Mouse (Mus musculus): Measurements from ENCODE around the gene Use1. TPM values are rescaled to one million over a fixed set of nuclear protein-coding genes. Genes with fewer than 3 reads are reported as not detected.
A peak's percentile ranks its signal among the peaks of the same experiment; 100 is the strongest.
"Not testable (repeated sequence)": the region's sequence is repeated elsewhere in the genome, so short reads cannot be mapped to it uniquely, and the experiment has no call there.

Use1 gene
- 82.8 and 91.6 TPM in 2 replicates for polyA plus RNA-seq (2016; fragmentation: Nextera tagmentation; extraction: Ambion mirVana)

DNA sequence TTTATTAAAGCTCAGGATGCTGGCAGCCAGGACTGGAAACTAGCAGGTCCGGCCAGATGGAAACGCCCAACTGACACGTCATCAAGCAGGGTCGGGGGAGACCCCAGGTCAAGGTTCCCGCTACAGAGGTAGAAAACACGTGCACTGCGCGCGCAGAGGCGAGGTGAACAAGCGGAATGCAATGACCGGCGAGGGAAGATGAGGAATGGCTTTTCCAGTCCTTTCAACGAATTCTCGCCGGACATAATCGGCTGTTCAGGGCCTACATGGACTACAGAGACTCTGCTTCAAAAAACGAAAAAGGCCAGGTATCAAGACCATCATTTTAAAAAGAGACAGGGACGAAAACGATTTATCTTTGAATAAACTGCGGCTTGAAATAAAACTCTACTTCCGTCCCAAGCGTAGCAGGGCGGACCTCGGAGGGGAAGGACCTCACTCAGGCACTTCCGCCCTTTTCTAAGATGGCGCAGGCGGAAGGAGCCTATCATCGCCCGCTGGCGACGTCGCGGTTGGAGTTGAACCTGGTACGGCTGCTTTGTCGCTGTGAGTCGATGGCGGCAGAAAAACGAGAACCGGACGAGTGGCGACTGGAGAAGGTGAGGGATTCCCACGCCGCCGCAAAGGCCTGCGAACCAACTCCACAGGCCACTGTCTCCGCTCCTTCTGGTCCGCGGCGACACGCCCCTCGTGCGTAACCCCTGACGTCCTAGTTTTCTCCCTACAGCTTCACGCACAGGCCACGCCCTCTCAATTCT lies at the start of gene Use1:
TSS of gene Use1 (plus strand) at position 78 of the 758 bp plus-strand sequence.
- under 1% methylated on average over 56 of the region's 56 CpGs for WGBS
- peak within 1 kb of the TSS; percentile 62 for H3K9ac ChIP-seq
- H3K27ac ChIP-seq = peak within 1 kb of the TSS; percentile 34; the same call in 1 of the 2 replicates
- peak within 1 kb of the TSS; percentile 77 for H3K4me2 ChIP-seq (replicated peaks)
- no peaks in the 10 kb centered on the region for H3K9me3 ChIP-seq
- H3K36me3 ChIP-seq = peaks cover 10% of the 10 kb centered on the region
- H3K27me3 ChIP-seq (replicated peaks) = no peaks in the 10 kb centered on the region
- peak; percentile 80 for ATAC-seq (ENCODE audit: low FRiP score, low read depth)
- H3K4me1 ChIP-seq = peaks cover 26% of the 10 kb centered on the region
- H3K4me3 ChIP-seq = peak within 1 kb of the TSS; percentile 58

GRCm38 (mm10) chr8:71318610-71319009 lies 48.0 kb upstream of the Use1 start:
- not testable (repeated sequence) for H3K4me2 ChIP-seq (replicated peaks); H3K27me3 ChIP-seq (replicated peaks); H3K4me3 ChIP-seq; H3K27ac ChIP-seq; ATAC-seq (ENCODE audit: low FRiP score, low read depth); H3K9ac ChIP-seq; H3K4me1 ChIP-seq; H3K9me3 ChIP-seq
- WGBS = 89% methylated on average over 5 of the region's 5 CpGs
- H3K36me3 ChIP-seq = peaks cover 38% of the 10 kb centered on the region

- not testable (repeated sequence) for H3K9me3 ChIP-seq; H3K27me3 ChIP-seq (replicated peaks); H3K4me1 ChIP-seq; H3K27ac ChIP-seq; ATAC-seq (ENCODE audit: low FRiP score, low read depth); H3K4me2 ChIP-seq (replicated peaks); H3K4me3 ChIP-seq; H3K9ac ChIP-seq
- 89% methylated on average over 2 of the region's 2 CpGs for WGBS
- peaks cover 49% of the 10 kb centered on the region for H3K36me3 ChIP-seq
These were observed 46.9 kb upstream of the Use1 start for GRCm38 (mm10) chr8:71319760-71320159.

- 92% methylated on average over 3 of the region's 3 CpGs for WGBS
- H3K27me3 ChIP-seq (replicated peaks) = no peaks in the 10 kb centered on the region
- H3K9ac ChIP-seq = no peak overlapping the region
- no peak overlapping the region for H3K4me3 ChIP-seq
- ATAC-seq (ENCODE audit: low FRiP score, low read depth) = no peak
- no peak overlapping the region for H3K4me2 ChIP-seq (replicated peaks)
- H3K9me3 ChIP-seq = no peaks in the 10 kb centered on the region
- H3K36me3 ChIP-seq = peaks cover 60% of the 10 kb centered on the region
- no peaks in the 10 kb centered on the region for H3K4me1 ChIP-seq
- H3K27ac ChIP-seq = no peak overlapping the region
These were observed 43.7 kb upstream of the Use1 start for GRCm38 (mm10) chr8:71322939-71323338.

DNA sequence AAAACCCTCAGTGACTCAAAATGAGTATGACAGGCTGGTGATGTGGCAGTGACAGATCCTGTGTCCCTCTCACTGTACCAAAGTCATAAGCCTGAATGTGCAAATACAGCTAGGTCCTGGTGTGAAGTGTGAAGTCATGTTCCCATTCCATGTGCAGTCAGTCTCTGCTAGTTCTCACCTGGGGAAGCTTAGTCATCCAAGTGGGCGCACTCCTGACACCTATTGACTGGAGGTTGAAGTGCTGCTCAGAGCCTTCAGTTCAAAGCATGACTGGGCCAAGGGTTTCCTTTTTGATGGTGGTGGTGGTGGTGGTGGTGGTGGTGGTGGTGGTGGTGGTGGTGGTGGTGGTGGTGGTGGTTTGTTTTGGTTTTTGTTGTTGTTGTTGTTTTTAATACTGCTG lies 41.8 kb upstream of the Use1 start:
- peaks cover 75% of the 10 kb centered on the region for H3K36me3 ChIP-seq
- no peak overlapping the region for H3K4me3 ChIP-seq
- ATAC-seq (ENCODE audit: low FRiP score, low read depth) = no peak
- H3K27ac ChIP-seq = no peak overlapping the region
- no peaks in the 10 kb centered on the region for H3K27me3 ChIP-seq (replicated peaks)
- no peaks in the 10 kb centered on the region for H3K4me1 ChIP-seq
- no peaks in the 10 kb centered on the region for H3K9me3 ChIP-seq
- no peak overlapping the region for H3K9ac ChIP-seq
- WGBS = 96% methylated on average over 1 of the region's 1 CpGs
- H3K4me2 ChIP-seq (replicated peaks) = no peak overlapping the region

DNA sequence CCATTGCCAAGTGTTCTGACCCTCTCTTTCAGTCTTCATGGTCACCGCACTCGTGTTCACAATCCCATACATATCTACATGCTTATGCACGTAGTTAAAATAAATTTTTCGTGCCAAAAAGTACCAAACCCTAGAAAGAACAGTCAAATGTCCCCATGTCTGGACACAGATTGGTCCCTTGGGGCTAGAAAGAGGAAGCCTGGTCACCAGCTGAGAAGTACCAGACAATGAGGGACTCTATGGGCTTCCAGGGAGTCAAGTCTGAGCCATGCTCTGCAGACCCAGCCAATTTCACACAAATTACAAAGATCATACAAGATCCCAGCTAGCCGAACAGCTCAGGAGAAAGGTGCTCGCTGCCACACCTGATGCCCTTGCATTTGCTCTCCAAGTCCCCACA lies 28.8 kb upstream of the Use1 start:
- H3K4me3 ChIP-seq; H3K27ac ChIP-seq; H3K4me2 ChIP-seq (replicated peaks); H3K4me1 ChIP-seq; H3K9me3 ChIP-seq; H3K27me3 ChIP-seq (replicated peaks); ATAC-seq (ENCODE audit: low FRiP score, low read depth); H3K9ac ChIP-seq: not testable (repeated sequence)
- WGBS = 93% methylated on average over 6 of the region's 6 CpGs
- peaks cover 45% of the 10 kb centered on the region for H3K36me3 ChIP-seq

DNA sequence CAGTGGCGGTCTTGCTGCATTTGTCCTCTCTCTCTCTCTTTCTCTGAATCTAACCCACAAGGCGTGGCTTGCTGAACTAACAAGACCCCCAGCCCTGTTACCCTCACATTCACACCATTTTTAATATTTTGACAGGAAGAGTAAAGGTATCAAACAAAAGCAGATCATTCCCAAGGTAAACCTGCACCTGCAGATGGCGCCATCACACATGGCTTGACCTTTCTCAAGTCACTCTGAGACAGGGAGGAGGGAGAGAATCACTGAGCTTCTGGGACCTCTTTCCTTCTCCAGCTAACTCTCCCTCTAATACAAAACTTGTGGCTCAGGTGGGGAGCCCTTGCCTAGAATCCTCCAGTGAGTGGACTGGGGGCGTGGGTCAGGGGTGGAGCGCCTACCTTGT lies 26.0 kb upstream of the Use1 start:
- WGBS = 85% methylated on average over 5 of the region's 5 CpGs
- Histone ChIP-seq H3K4me3 (no peak overlapping the region), H3K36me3 (peaks cover 57% of the 10 kb centered on the region), H3K4me2 (replicated peaks) (no peak overlapping the region), H3K4me1 (no peaks in the 10 kb centered on the region), H3K9me3 (no peaks in the 10 kb centered on the region), H3K27me3 (replicated peaks) (no peaks in the 10 kb centered on the region), H3K27ac (no peak overlapping the region), H3K9ac (no peak overlapping the region)
- no peak for ATAC-seq (ENCODE audit: low FRiP score, low read depth)

GRCm38 (mm10) chr8:71346581-71346980 lies 20.1 kb upstream of the Use1 start:
- H3K9me3 ChIP-seq = no peaks in the 10 kb centered on the region
- H3K36me3 ChIP-seq = peaks cover 91% of the 10 kb centered on the region
- H3K9ac ChIP-seq = no peak overlapping the region
- no peaks in the 10 kb centered on the region for H3K4me1 ChIP-seq
- H3K27ac ChIP-seq = no peak overlapping the region
- 89% methylated on average over 1 of the region's 1 CpGs for WGBS
- H3K4me2 ChIP-seq (replicated peaks) = no peak overlapping the region
- H3K27me3 ChIP-seq (replicated peaks) = no peaks in the 10 kb centered on the region
- H3K4me3 ChIP-seq = no peak overlapping the region
- ATAC-seq (ENCODE audit: low FRiP score, low read depth) = no peak

- Histone ChIP-seq H3K9me3 (no peaks in the 10 kb centered on the region), H3K4me2 (replicated peaks) (no peak overlapping the region), H3K27ac (no peak overlapping the region), H3K36me3 (peaks cover 100% of the 10 kb centered on the region), H3K4me3 (no peak overlapping the region), H3K27me3 (replicated peaks) (no peaks in the 10 kb centered on the region), H3K9ac (no peak overlapping the region), H3K4me1 (no peaks in the 10 kb centered on the region)
- ATAC-seq (ENCODE audit: low FRiP score, low read depth) = no peak
- 88% methylated on average over 3 of the region's 3 CpGs for WGBS
These were observed 15.5 kb upstream of the Use1 start for GRCm38 (mm10) chr8:71351117-71351516.

- Histone ChIP-seq H3K9ac (no peak overlapping the region), H3K36me3 (peaks cover 100% of the 10 kb centered on the region), H3K4me2 (replicated peaks) (no peak overlapping the region), H3K27me3 (replicated peaks) (no peaks in the 10 kb centered on the region), H3K9me3 (no peaks in the 10 kb centered on the region), H3K4me3 (no peak overlapping the region), H3K27ac (no peak overlapping the region), H3K4me1 (no peaks in the 10 kb centered on the region)
- ATAC-seq (ENCODE audit: low FRiP score, low read depth) = no peak
- 90% methylated on average over 1 of the region's 1 CpGs for WGBS
These were observed 15.1 kb upstream of the Use1 start for GRCm38 (mm10) chr8:71351520-71351919.

- Histone ChIP-seq H3K9ac (no peak overlapping the region), H3K36me3 (peaks cover 70% of the 10 kb centered on the region), H3K9me3 (no peaks in the 10 kb centered on the region), H3K4me2 (replicated peaks) (no peak overlapping the region), H3K4me1 (no peaks in the 10 kb centered on the region), H3K4me3 (no peak overlapping the region), H3K27ac (no peak overlapping the region), H3K27me3 (replicated peaks) (no peaks in the 10 kb centered on the region)
- WGBS = 93% methylated on average over 3 of the region's 3 CpGs
- no peak for ATAC-seq (ENCODE audit: low FRiP score, low read depth)
These were observed 8.6 kb upstream of the Use1 start for GRCm38 (mm10) chr8:71358026-71358425.

DNA sequence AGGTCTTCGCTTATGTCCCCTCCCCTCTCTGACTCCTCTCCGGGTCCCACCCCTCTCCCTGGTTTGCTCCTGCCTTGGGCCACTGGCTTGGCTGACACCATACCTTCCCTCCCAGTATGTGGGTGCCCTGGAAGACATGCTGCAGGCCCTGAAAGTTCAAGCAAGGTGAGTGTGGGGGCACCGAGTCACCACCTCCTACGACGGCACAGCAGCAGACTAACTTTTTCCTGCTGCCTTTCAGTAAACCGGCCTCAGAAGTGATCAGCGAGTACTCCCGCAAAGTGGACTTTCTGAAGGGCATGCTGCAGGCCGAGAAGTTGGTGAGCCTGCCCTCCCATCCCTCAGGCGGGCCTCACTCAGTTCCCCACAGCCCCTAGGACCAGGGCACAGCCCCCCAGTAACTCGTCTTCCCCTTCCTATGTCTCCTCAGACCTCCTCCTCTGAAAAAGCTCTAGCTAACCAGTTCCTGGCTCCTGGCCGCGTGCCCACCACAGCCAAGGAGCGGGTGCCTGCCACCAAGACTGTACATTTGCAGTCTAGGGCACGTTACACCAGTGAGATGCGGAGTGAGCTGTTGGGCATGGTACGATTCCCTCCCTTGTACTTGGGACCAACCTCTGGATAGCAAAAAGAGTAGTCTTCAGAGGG lies 1.0 kb downstream of the Use1 start:
- ATAC-seq (ENCODE audit: low FRiP score, low read depth) = no peak
- peak overlapping the region; percentile 62 for H3K9ac ChIP-seq
- H3K4me3 ChIP-seq = peak overlapping the region; percentile 58
- no peaks in the 10 kb centered on the region for H3K9me3 ChIP-seq
- peaks cover 10% of the 10 kb centered on the region for H3K36me3 ChIP-seq
- peak overlapping the region; percentile 77 for H3K4me2 ChIP-seq (replicated peaks)
- peaks cover 26% of the 10 kb centered on the region for H3K4me1 ChIP-seq
- WGBS = 57% methylated on average over 17 of the region's 17 CpGs
- H3K27ac ChIP-seq = no peak overlapping the region; the same call in 1 of the 2 replicates
- no peaks in the 10 kb centered on the region for H3K27me3 ChIP-seq (replicated peaks)

Data from neural tube, embryonic 12.5 days (tissue).